Mouse (Mus musculus) liver, postnatal 0 days (tissue): Measurements from ENCODE around the gene Prnd. TPM values are rescaled to one million over a fixed set of nuclear protein-coding genes. Genes with fewer than 3 reads are reported as not detected.

ENCODE experiments used
- ATAC-seq: fragments of 200-750 bp; cut with Nextera tagmentation; 2 replicates; pipeline ENCODE4 v1.8.0; 2017; ENCODE audit warnings: mild to moderate bottlenecking, moderate library complexity
- DNase-seq: peaks from one replicate; pipeline ENCODE4 v3.0.0-alpha.2; 2016
- H3K27ac ChIP-seq: fragments of 300-500 bp; sonication (generic); 2 replicates; pipeline ENCODE4 v1.5.1; 2014; ENCODE audit warnings: antibody characterized with exemption, moderate library complexity, mild to moderate bottlenecking, low read depth
- H3K27me3 ChIP-seq: fragments of 300-500 bp; sonication (generic); 2 replicates; pipeline ENCODE4 v1.6.1; 2014; ENCODE audit warnings: low read length, control low read depth, mixed read lengths; ENCODE audit not compliant: insufficient read depth
- H3K36me3 ChIP-seq: fragments of 300-500 bp; sonication (generic); replicated peaks from 2 replicates; pipeline ENCODE4 v1.6.1; 2014; ENCODE audit warnings: mild to moderate bottlenecking, control low read depth, low read length, moderate library complexity, mixed read lengths; ENCODE audit not compliant: insufficient read depth
- H3K4me1 ChIP-seq: fragments of 300-500 bp; sonication (generic); 2 replicates; pipeline ENCODE4 v1.6.1; 2014; ENCODE audit warnings: antibody characterized with exemption, mild to moderate bottlenecking, control low read depth; ENCODE audit not compliant: insufficient read depth
- H3K4me2 ChIP-seq: fragments of 300-500 bp; sonication (generic); 2 replicates; pipeline ENCODE4 v1.6.1; 2014; ENCODE audit warnings: low read depth, mild to moderate bottlenecking, low read length, moderate library complexity, mixed read lengths
- H3K4me3 ChIP-seq: fragments of 300-500 bp; sonication (generic); 2 replicates; pipeline ENCODE4 v1.5.1; 2014; ENCODE audit warnings: low read depth, low read length
- H3K9ac ChIP-seq: fragments of 300-500 bp; sonication (generic); replicated peaks from 2 replicates; pipeline ENCODE4 v1.6.1; 2014; ENCODE audit warnings: mild to moderate bottlenecking, moderate library complexity
- H3K9me3 ChIP-seq: fragments of 300-500 bp; sonication (generic); 2 replicates; pipeline ENCODE4 v1.6.1; 2016; ENCODE audit warnings: mild to moderate bottlenecking, control low read depth, low read length, mixed read lengths
- CTCF ChIP-seq: sonication (generic); IDR thresholded peaks from 2 replicates; pipeline ENCODE4 v1.5.1; 2016; ENCODE audit warnings: antibody characterized with exemption, low read depth
- EP300 ChIP-seq: IDR thresholded peaks from 2 replicates; pipeline ENCODE4 v1.6.1; 2016; ENCODE audit warnings: antibody characterized with exemption, low read depth, mild to moderate bottlenecking
- WGBS: fragments of 180-500 bp; shearing (Covaris S2); extraction: QIAGEN DNeasy Blood & Tissue Kit; methylation state at CpG from one replicate; pipeline ENCODE4 v1.1.7; 2014; ENCODE audit not compliant: insufficient replicate concordance; 5-methylcytosine and 5-hydroxymethylcytosine counted together
- polyA plus RNA-seq: library from polyadenylated mRNA; unstranded; fragments of >200 nt; fragmentation: Nextera tagmentation; extraction: Ambion mirVana; gene quantifications from 2 replicates; pipeline ENCODE4 v1.2.1, GENCODE M21; 2015

Prnd gene
- polyA plus RNA-seq, 1 experiment from 2014 or later, result 0.40 TPM

DNA sequence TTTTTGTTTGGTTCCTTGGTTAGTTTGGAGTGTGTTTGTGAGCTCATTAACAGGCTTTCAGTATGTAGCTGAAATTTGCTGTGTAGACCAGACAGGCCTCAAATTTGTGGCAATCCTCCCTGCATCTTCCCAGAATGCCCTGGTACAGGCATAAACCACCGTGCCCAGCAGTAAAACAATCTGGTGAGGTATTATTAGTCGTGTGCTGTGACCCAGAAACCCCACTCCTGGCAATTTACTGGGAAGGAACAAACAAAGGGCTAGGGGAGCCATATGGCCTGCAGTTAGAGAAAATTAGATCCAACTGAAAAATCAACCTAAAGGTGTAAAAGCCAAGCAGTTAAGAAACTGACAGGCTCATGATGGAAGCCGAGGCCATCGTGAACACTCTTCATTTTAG is 39.3 kb upstream of the Prnd start:
- no peak for ATAC-seq
- Histone ChIP-seq H3K27ac (no peak overlapping the region), H3K4me3 (peak overlapping the region; percentile 69), H3K4me2 (peak overlapping the region; percentile 80), H3K36me3 (peaks cover 4% of the 10 kb centered on the region; the same call in 1 of the 2 replicates), H3K4me1 (peaks cover 8% of the 10 kb centered on the region; the same call in 1 of the 2 replicates), H3K9ac (no peak overlapping the region; the same call in 1 of the 2 replicates), H3K9me3 (no peaks in the 10 kb centered on the region), H3K27me3 (no peaks in the 10 kb centered on the region)
- no peak for DNase-seq
- WGBS, result 66% methylated on average over 4 of the region's 4 CpGs
- TF ChIP-seq EP300 (no peak), CTCF (no peak)

DNA sequence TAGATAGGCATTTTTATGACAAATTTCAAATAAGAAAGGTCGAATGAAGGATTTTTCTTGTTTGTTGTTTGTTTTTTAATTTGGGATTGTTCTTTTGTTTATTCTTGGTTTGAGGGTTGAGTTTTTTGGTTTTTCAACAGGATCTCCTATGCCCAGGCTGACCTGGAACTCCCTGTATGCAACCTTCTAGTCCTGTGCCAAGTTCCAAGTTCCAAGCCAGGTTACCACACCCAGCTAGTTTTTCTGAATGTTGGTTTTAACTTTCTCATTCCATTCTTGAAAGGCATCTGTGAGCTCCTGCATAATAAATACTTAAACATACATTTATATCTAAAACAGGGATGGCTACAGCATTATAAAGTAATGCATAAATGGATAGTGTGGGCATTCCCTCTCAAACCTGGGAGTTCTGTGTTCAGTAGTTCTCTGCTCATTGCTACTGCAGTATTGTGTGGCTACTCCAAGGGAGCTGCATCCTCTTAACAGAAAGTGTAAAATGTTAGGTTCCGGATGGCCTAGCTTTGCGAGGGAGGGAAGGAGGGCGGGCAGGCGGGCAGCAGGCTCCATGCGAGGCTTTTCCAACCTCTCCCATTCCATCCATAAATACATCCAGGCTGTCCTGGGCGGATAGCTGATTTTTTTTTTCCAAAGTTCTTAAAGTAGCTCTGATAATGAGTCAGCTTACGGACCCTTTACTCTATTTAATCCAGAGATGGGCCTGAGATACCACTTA is 38.0 kb upstream of the Prnd start:
- no peak overlapping the region for H3K27ac ChIP-seq
- no peak overlapping the region for H3K4me2 ChIP-seq
- ATAC-seq (no peak), DNase-seq (no peak)
- peaks cover 8% of the 10 kb centered on the region; the same call in 1 of the 2 replicates for H3K4me1 ChIP-seq
- H3K27me3 ChIP-seq, result no peaks in the 10 kb centered on the region
- WGBS, result 87% methylated on average over 8 of the region's 8 CpGs
- H3K4me3 ChIP-seq, result no peak overlapping the region
- H3K9ac ChIP-seq, result no peak overlapping the region
- peaks cover 4% of the 10 kb centered on the region; the same call in 1 of the 2 replicates for H3K36me3 ChIP-seq
- no peaks in the 10 kb centered on the region for H3K9me3 ChIP-seq
- TF ChIP-seq CTCF (no peak), EP300 (no peak)

GRCm38 (mm10) chr2:131932275-131932902 is 18.3 kb upstream of the Prnd start:
- H3K9me3 ChIP-seq, result no peaks in the 10 kb centered on the region
- no peak overlapping the region for H3K4me3 ChIP-seq
- no peaks in the 10 kb centered on the region for H3K27me3 ChIP-seq
- H3K27ac ChIP-seq, result no peak overlapping the region
- H3K4me2 ChIP-seq, result no peak overlapping the region
- WGBS, result 60% methylated on average over 7 of the region's 7 CpGs
- ATAC-seq (no peak), DNase-seq (no peak)
- no peak for TF ChIP-seq EP300
- TF ChIP-seq CTCF, result no peak
- H3K36me3 ChIP-seq, result 0 out of 2 replicates have a peak, but pooled peaks cover 5% of the 10 kb centered on the region
- H3K4me1 ChIP-seq, result peaks cover 3% of the 10 kb centered on the region; the same call in 1 of the 2 replicates
- H3K9ac ChIP-seq, result no peak overlapping the region

DNA sequence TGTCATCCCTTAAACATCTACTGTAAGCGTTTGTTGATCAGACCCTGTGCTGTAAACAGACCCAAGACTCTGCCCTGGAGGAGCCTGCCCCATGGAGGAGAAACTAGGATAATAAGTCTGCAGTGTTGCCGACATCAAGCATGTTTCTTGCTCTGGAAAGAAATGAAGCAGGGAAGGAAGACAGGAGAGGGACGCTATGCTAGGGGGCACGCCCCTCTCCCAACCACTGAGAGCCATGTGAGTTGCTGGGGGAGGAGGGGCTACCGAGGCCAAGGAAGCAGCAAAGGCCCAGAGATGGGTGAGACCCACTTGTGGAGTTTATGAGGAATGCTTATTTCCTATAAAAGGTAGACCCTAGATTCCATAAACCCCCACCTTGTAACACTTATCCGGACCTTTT is 17.6 kb upstream of the Prnd start:
- Histone ChIP-seq H3K4me3 (no peak overlapping the region), H3K4me2 (no peak overlapping the region), H3K9ac (no peak overlapping the region), H3K9me3 (no peaks in the 10 kb centered on the region), H3K27me3 (no peaks in the 10 kb centered on the region), H3K36me3 (0 out of 2 replicates have a peak, but pooled peaks cover 5% of the 10 kb centered on the region), H3K4me1 (peaks cover 3% of the 10 kb centered on the region; the same call in 1 of the 2 replicates), H3K27ac (no peak overlapping the region)
- ATAC-seq, result no peak
- 52% methylated on average over 6 of the region's 6 CpGs for WGBS
- no peak for TF ChIP-seq EP300
- TF ChIP-seq CTCF, result no peak
- DNase-seq, result no peak

DNA sequence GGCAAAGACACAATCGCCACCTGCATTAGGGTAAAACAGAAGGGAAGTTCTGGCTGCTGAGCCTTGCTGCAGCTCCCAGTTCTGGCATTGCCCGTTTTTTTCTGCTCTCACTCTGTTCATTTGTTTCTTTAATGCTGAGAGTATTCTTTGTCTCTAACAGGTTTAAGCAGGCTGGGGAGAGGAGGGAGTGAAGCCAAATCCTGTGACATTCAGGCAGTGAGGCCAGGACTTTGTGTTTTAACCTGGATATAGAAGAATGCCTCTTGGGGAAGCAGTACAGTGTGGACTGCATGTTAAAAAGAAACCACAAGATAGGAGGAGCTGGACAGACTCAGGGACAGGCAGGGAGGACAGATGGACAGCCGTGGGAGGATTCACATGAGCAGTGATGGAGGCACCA is 17.1 kb upstream of the Prnd start:
- no peak overlapping the region for H3K27ac ChIP-seq
- H3K27me3 ChIP-seq, result no peaks in the 10 kb centered on the region
- H3K4me2 ChIP-seq, result no peak overlapping the region
- no peak overlapping the region for H3K9ac ChIP-seq
- TF ChIP-seq EP300 (no peak), CTCF (no peak)
- no peak overlapping the region for H3K4me3 ChIP-seq
- H3K36me3 ChIP-seq, result 0 out of 2 replicates have a peak, but pooled peaks cover 5% of the 10 kb centered on the region
- DNase-seq (no peak), ATAC-seq (no peak)
- no peaks in the 10 kb centered on the region for H3K9me3 ChIP-seq
- peaks cover 3% of the 10 kb centered on the region; the same call in 1 of the 2 replicates for H3K4me1 ChIP-seq
- WGBS, result 49% methylated on average over 3 of the region's 3 CpGs

DNA sequence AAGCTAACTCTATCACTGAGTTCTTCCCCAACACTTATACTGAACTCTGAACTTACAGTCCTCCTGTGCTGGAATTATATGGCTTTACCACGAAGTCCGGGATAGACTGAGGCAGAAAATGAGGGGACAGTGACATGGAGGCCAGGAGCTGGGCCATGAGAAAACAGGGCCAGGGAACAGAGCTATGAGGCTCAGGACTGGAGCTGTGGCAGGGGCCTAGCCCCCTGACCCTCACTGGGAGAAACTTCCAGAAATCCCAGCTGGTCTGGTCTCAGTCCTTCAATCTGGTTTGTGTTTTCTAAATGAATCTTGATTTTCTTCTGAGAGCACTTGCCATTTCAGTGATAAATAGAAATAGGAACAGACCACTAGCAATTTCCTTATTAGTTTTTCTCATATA is 16.4 kb upstream of the Prnd start:
- Histone ChIP-seq H3K4me2 (no peak overlapping the region), H3K9me3 (no peaks in the 10 kb centered on the region), H3K27me3 (no peaks in the 10 kb centered on the region), H3K9ac (no peak overlapping the region), H3K4me1 (peaks cover 3% of the 10 kb centered on the region; the same call in 1 of the 2 replicates), H3K4me3 (no peak overlapping the region), H3K36me3 (0 out of 2 replicates have a peak, but pooled peaks cover 5% of the 10 kb centered on the region), H3K27ac (no peak overlapping the region)
- TF ChIP-seq CTCF (no peak), EP300 (no peak)
- DNase-seq (no peak), ATAC-seq (no peak)
- whole genome bisulfite sequencing, result 93% methylated on average over 2 of the region's 2 CpGs
